ENCODE assay signal across 9 mouse cellular contexts in the genomic region with DNA sequence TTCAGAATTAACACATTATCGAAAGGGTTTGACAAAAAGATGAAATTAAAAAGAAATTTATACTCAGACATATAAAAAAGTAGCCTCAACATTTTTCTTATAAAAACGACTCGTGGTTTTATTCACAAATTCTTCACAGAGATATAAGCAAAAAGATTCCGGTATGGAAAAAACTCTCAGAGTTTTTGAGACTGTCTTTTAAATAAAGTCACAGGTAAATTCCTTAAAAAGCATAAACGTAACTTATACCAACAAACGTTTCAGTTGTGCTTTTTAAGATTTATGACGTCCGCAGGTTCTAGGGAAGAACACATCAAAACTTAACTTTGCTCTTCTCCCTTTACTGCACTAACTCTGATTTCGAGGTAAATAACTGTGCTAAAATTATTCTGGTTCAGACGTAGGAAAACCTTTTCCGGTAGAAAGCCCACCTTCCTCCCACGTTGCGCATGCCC. TPM values are rescaled to one million over a fixed set of nuclear protein-coding genes. Genes with fewer than 3 reads are reported as not detected.
DNase-seq lines count a peak whose midpoint lies in the region; ATAC-seq and TF ChIP-seq lines count a peak whose summit lies in the region.
"Had no signal": no experiment of that assay in that cellular context is flagged by ENCODE, and none has a peak within 500 bp of the region (broad histone marks: within the 10 kb centered on the region; RNA-seq: fewer than 3 reads in every experiment).

No protein-coding gene starts in this region.

- no peak for DNase-seq in kidney, postnatal 36 days
- no peak for DNase-seq in gastrocnemius, adult 18-20 months (ENCODE audit: low spot score)
- DNase-seq in thymus, postnatal 0 days (ENCODE audit: low spot score) = no peak

- no peaks in the 10 kb centered on the region; the same call in 1 of the 2 replicates for H3K27me3 ChIP-seq in kidney, embryonic 14.5 days (ENCODE audit: control insufficient read depth, insufficient read depth, low read length)
- peaks cover 17% of the 10 kb centered on the region for H3K27me3 ChIP-seq in hindbrain, embryonic 13.5 days
- peaks cover 17% of the 10 kb centered on the region; the same call in 1 of the 2 replicates for H3K27me3 ChIP-seq in midbrain, embryonic 13.5 days

- H3K4me2 ChIP-seq in kidney, embryonic 14.5 days (replicated peaks; ENCODE audit: low read depth, low read length) = peak overlapping the region; percentile 93
- H3K4me2 ChIP-seq in hindbrain, embryonic 13.5 days = peak overlapping the region; percentile 76
- peak overlapping the region; percentile 83 for H3K4me2 ChIP-seq in midbrain, embryonic 13.5 days (replicated peaks)

- WGBS in kidney, embryonic 14.5 days = 1% methylated on average over 13 of the region's 13 CpGs
- 2% methylated on average over 13 of the region's 13 CpGs for WGBS in hindbrain, embryonic 13.5 days
- 1% methylated on average over 13 of the region's 13 CpGs for WGBS in midbrain, embryonic 13.5 days

- ATAC-seq in kidney, embryonic 14.5 days (ENCODE audit: low FRiP score, low TSS enrichment) = no peak
- ATAC-seq in hindbrain, embryonic 13.5 days (ENCODE audit: low FRiP score) = no peak
- ATAC-seq in midbrain, embryonic 13.5 days = no peak
- no peak for ATAC-seq in monocyte, adult 5-6 weeks (replicated peaks; ENCODE audit: insufficient number of reproducible peaks, low FRiP score, low TSS enrichment, poor library complexity, severe bottlenecking)

- H3K36me3 ChIP-seq in kidney, embryonic 14.5 days (ENCODE audit: control insufficient read depth, insufficient read depth, low read length) = peaks cover 13% of the 10 kb centered on the region
- peaks cover 17% of the 10 kb centered on the region for H3K36me3 ChIP-seq in hindbrain, embryonic 13.5 days
- peaks cover 15% of the 10 kb centered on the region for H3K36me3 ChIP-seq in midbrain, embryonic 13.5 days

- peaks cover 5% of the 10 kb centered on the region; the same call in 1 of the 2 replicates for H3K4me1 ChIP-seq in kidney, embryonic 14.5 days (ENCODE audit: control insufficient read depth, insufficient read depth, low read length)
- H3K4me1 ChIP-seq in bone marrow macrophage, adult 2 months (ENCODE audit: control insufficient read depth, insufficient read depth, low read length) = peaks cover 8% of the 10 kb centered on the region; the same call in 1 of the 2 replicates
- H3K4me1 ChIP-seq in hindbrain, embryonic 13.5 days (replicated peaks) = peaks cover 36% of the 10 kb centered on the region
- H3K4me1 ChIP-seq in midbrain, embryonic 13.5 days (replicated peaks) = peaks cover 34% of the 10 kb centered on the region

- peak overlapping the region; percentile 87; the same call in 1 of the 2 replicates for H3K9ac ChIP-seq in kidney, embryonic 14.5 days (ENCODE audit: low read depth, low read length)
- peak overlapping the region; percentile 84 for H3K9ac ChIP-seq in hindbrain, embryonic 13.5 days
- peak overlapping the region; percentile 90 for H3K9ac ChIP-seq in midbrain, embryonic 13.5 days (replicated peaks)

- no peak for TF ChIP-seq CTCF in bone marrow macrophage, adult 2 months (IDR thresholded peaks at IDR 0.05; ENCODE audit: low read depth, low read length)

- no peaks in the 10 kb centered on the region for H3K9me3 ChIP-seq in kidney, embryonic 14.5 days (ENCODE audit: control insufficient read depth, low read length)
- H3K9me3 ChIP-seq in hindbrain, embryonic 13.5 days = no peaks in the 10 kb centered on the region
- H3K9me3 ChIP-seq in midbrain, embryonic 13.5 days = no peaks in the 10 kb centered on the region

- H3K4me3 ChIP-seq in kidney, embryonic 14.5 days (ENCODE audit: low read length) = peak overlapping the region; percentile 74
- peak overlapping the region; percentile 68 for H3K4me3 ChIP-seq in bone marrow macrophage, adult 2 months (ENCODE audit: insufficient read depth, low read length)
- H3K4me3 ChIP-seq in hindbrain, embryonic 13.5 days = peak overlapping the region; percentile 92
- H3K4me3 ChIP-seq in midbrain, embryonic 13.5 days (replicated peaks) = peak overlapping the region; percentile 92

- TF ChIP-seq POLR2A in bone marrow macrophage, adult 2 months (IDR thresholded peaks at IDR 0.05; ENCODE audit: borderline replicate concordance, low read depth, low read length) = no peak

- H3K27ac ChIP-seq in kidney, embryonic 14.5 days (ENCODE audit: low read depth, low read length) = peak overlapping the region; percentile 97
- peak overlapping the region; percentile 56 for H3K27ac ChIP-seq in bone marrow macrophage, adult 2 months (ENCODE audit: insufficient read depth, low read depth, low read length)
- peak overlapping the region; percentile 97 for H3K27ac ChIP-seq in hindbrain, embryonic 13.5 days
- peak overlapping the region; percentile 96 for H3K27ac ChIP-seq in midbrain, embryonic 13.5 days

RNA-seq across cellular contexts. Expression of a gene that starts 0.2 kb away (rescaled TPM):
- polyA plus RNA-seq in kidney, embryonic 14.5 days (2014; fragmentation: Nextera tagmentation; extraction: Ambion mirVana) = 27.2 and 38.1 TPM in 2 replicates
- polyA plus RNA-seq in bone marrow macrophage, adult 2 months (2012; ENCODE audit: insufficient read depth, insufficient read length, missing spikeins) = 11.2 and 13.5 TPM in 2 replicates
- 34.6 and 35.0 TPM in 2 replicates for polyA plus RNA-seq in hindbrain, embryonic 13.5 days (2015; fragmentation: Nextera tagmentation; extraction: Ambion mirVana)
- 35.4 and 39.6 TPM in 2 replicates for polyA plus RNA-seq in midbrain, embryonic 13.5 days (2015; fragmentation: Nextera tagmentation; extraction: Ambion mirVana)
- 10 to 100 TPM; 12.4 to 14.1 TPM for total RNA-seq in gastrocnemius, adult 18-20 months (2021)
- total RNA-seq in monocyte, adult 5-6 weeks (2017) = 32.7 to 46.4 TPM (median 44.5 TPM) in 3 replicates
- 28.3 TPM in 2 replicates for polyA plus RNA-seq in thymus, postnatal 0 days (2015; fragmentation: Nextera tagmentation; extraction: Ambion mirVana)

RNA-seq across cellular contexts. Expression of a gene that starts 1.9 kb away (rescaled TPM):
- polyA plus RNA-seq in kidney, embryonic 14.5 days (2014; fragmentation: Nextera tagmentation; extraction: Ambion mirVana) = not detected in 2 replicates
- polyA plus RNA-seq in bone marrow macrophage, adult 2 months (2012; ENCODE audit: insufficient read depth, insufficient read length, missing spikeins) = not detected in 2 replicates
- 0.25 and 0.28 TPM in 2 replicates for polyA plus RNA-seq in hindbrain, embryonic 13.5 days (2015; fragmentation: Nextera tagmentation; extraction: Ambion mirVana)
- polyA plus RNA-seq in midbrain, embryonic 13.5 days (2015; fragmentation: Nextera tagmentation; extraction: Ambion mirVana) = 0.17 and 0.23 TPM in 2 replicates
- total RNA-seq in gastrocnemius, adult 18-20 months (2021) = not detected
- 1.1 TPM in 1 of 3 replicates, not detected in the others for total RNA-seq in monocyte, adult 5-6 weeks (2017)
- not detected in 2 replicates for polyA plus RNA-seq in thymus, postnatal 0 days (2015; fragmentation: Nextera tagmentation; extraction: Ambion mirVana)
- total RNA-seq: neutrophil, adult 5-6 weeks had no signal

RNA-seq across cellular contexts. Expression of a gene that starts 42.7 kb away (rescaled TPM):
- not detected in 2 replicates for polyA plus RNA-seq in kidney, embryonic 14.5 days (2014; fragmentation: Nextera tagmentation; extraction: Ambion mirVana)
- polyA plus RNA-seq in bone marrow macrophage, adult 2 months (2012; ENCODE audit: insufficient read depth, insufficient read length, missing spikeins) = not detected in 2 replicates
- polyA plus RNA-seq in hindbrain, embryonic 13.5 days (2015; fragmentation: Nextera tagmentation; extraction: Ambion mirVana) = 0.06 TPM in 1 of 2 replicates, not detected in the other
- polyA plus RNA-seq in midbrain, embryonic 13.5 days (2015; fragmentation: Nextera tagmentation; extraction: Ambion mirVana) = not detected in 2 replicates
- not detected for total RNA-seq in gastrocnemius, adult 18-20 months (2021)
- not detected in 3 replicates for total RNA-seq in monocyte, adult 5-6 weeks (2017)
- polyA plus RNA-seq in thymus, postnatal 0 days (2015; fragmentation: Nextera tagmentation; extraction: Ambion mirVana) = 0.09 and 0.12 TPM in 2 replicates
- total RNA-seq: neutrophil, adult 5-6 weeks had no signal

RNA-seq across cellular contexts. Expression of a gene that starts 46.0 kb away (rescaled TPM):
- polyA plus RNA-seq in kidney, embryonic 14.5 days (2014; fragmentation: Nextera tagmentation; extraction: Ambion mirVana) = 1.9 and 2.5 TPM in 2 replicates
- polyA plus RNA-seq in bone marrow macrophage, adult 2 months (2012; ENCODE audit: insufficient read depth, insufficient read length, missing spikeins) = not detected in 2 replicates
- polyA plus RNA-seq in hindbrain, embryonic 13.5 days (2015; fragmentation: Nextera tagmentation; extraction: Ambion mirVana) = 1.8 and 2.4 TPM in 2 replicates
- 0.93 and 1.2 TPM in 2 replicates for polyA plus RNA-seq in midbrain, embryonic 13.5 days (2015; fragmentation: Nextera tagmentation; extraction: Ambion mirVana)
- not detected for total RNA-seq in gastrocnemius, adult 18-20 months (2021)
- total RNA-seq in monocyte, adult 5-6 weeks (2017) = not detected in 3 replicates
- 0.45 and 0.74 TPM in 2 replicates for polyA plus RNA-seq in thymus, postnatal 0 days (2015; fragmentation: Nextera tagmentation; extraction: Ambion mirVana)
- total RNA-seq: neutrophil, adult 5-6 weeks had no signal

RNA-seq across cellular contexts. Expression of a gene that starts 53.8 kb away (rescaled TPM):
- 50.8 and 89.3 TPM in 2 replicates for polyA plus RNA-seq in kidney, embryonic 14.5 days (2014; fragmentation: Nextera tagmentation; extraction: Ambion mirVana)
- not detected in 2 replicates for polyA plus RNA-seq in bone marrow macrophage, adult 2 months (2012; ENCODE audit: insufficient read depth, insufficient read length, missing spikeins)
- polyA plus RNA-seq in hindbrain, embryonic 13.5 days (2015; fragmentation: Nextera tagmentation; extraction: Ambion mirVana) = 12.3 and 18.4 TPM in 2 replicates
- 11.1 and 13.4 TPM in 2 replicates for polyA plus RNA-seq in midbrain, embryonic 13.5 days (2015; fragmentation: Nextera tagmentation; extraction: Ambion mirVana)
- 1 to 10 TPM; 4.2 to 6.1 TPM for total RNA-seq in gastrocnemius, adult 18-20 months (2021)
- not detected in 3 replicates for total RNA-seq in monocyte, adult 5-6 weeks (2017)
- 1.1 and 1.2 TPM in 2 replicates for polyA plus RNA-seq in thymus, postnatal 0 days (2015; fragmentation: Nextera tagmentation; extraction: Ambion mirVana)
- total RNA-seq: neutrophil, adult 5-6 weeks had no signal
